In genomic region chr19:53256991-53257594, GRCm38 (mm10) we compare ENCODE assay signal across 12 mouse cellular contexts. TPM values are rescaled to one million over a fixed set of nuclear protein-coding genes. Genes with fewer than 3 reads are reported as not detected.
DNase-seq lines count a peak whose midpoint lies in the region; ATAC-seq lines count a peak whose summit lies in the region.
"Had no signal": no experiment of that assay in that cellular context is flagged by ENCODE, and none has a peak within 500 bp of the region (broad histone marks: within the 10 kb centered on the region; RNA-seq: fewer than 3 reads in every experiment).

No protein-coding gene starts in this region.

- peaks cover 6% of the 10 kb centered on the region for H3K9me3 ChIP-seq in heart, embryonic 16.5 days (replicated peaks; ENCODE audit: control insufficient read depth, low read length)
- H3K9me3 ChIP-seq in hindbrain, embryonic 11.5 days (ENCODE audit: control insufficient read depth, low read length): no peaks in the 10 kb centered on the region
- H3K9me3 ChIP-seq: embryonic facial prominence, embryonic 15.5 days had no signal

- 37% methylated on average over 7 of the region's 7 CpGs for WGBS in heart, embryonic 16.5 days
- WGBS in hindbrain, embryonic 11.5 days: 87% methylated on average over 7 of the region's 7 CpGs

- no peaks in the 10 kb centered on the region for H3K27me3 ChIP-seq in heart, embryonic 16.5 days (ENCODE audit: control insufficient read depth, insufficient read depth, low read length)
- H3K27me3 ChIP-seq in hindbrain, embryonic 11.5 days (ENCODE audit: control insufficient read depth, insufficient read depth, low read length): no peaks in the 10 kb centered on the region
- H3K27me3 ChIP-seq: embryonic facial prominence, embryonic 15.5 days; Patski had no signal

- H3K4me3 ChIP-seq in heart, embryonic 16.5 days (ENCODE audit: low read length): no peak overlapping the region
- H3K4me3 ChIP-seq in hindbrain, embryonic 11.5 days (ENCODE audit: low read depth, low read length): no peak overlapping the region
- H3K4me3 ChIP-seq: embryonic facial prominence, embryonic 15.5 days had no signal

- H3K9ac ChIP-seq in heart, embryonic 16.5 days (ENCODE audit: low read length): no peak overlapping the region
- H3K9ac ChIP-seq in hindbrain, embryonic 11.5 days (ENCODE audit: low read depth, low read length): no peak overlapping the region
- H3K9ac ChIP-seq: embryonic facial prominence, embryonic 15.5 days had no signal

- H3K27ac ChIP-seq in heart, embryonic 16.5 days (ENCODE audit: low read length): peak overlapping the region; percentile 89
- H3K27ac ChIP-seq in hindbrain, embryonic 11.5 days (ENCODE audit: low read depth, low read length): no peak overlapping the region
- H3K27ac ChIP-seq: embryonic facial prominence, embryonic 15.5 days had no signal

- no peaks in the 10 kb centered on the region for H3K36me3 ChIP-seq in heart, embryonic 16.5 days (ENCODE audit: control insufficient read depth, insufficient read depth)
- no peaks in the 10 kb centered on the region for H3K36me3 ChIP-seq in hindbrain, embryonic 11.5 days (ENCODE audit: control insufficient read depth, insufficient read depth, low read length)
- H3K36me3 ChIP-seq: embryonic facial prominence, embryonic 15.5 days had no signal

- peak; percentile 30 to 32 for DNase-seq in cerebellum, postnatal 14 days
- DNase-seq in cerebellum, adult 9-11 months: no peak
- DNase-seq in c-Kit-negative CD71-positive TER-119-positive erythroid progenitor cells, embryonic 14.5 days (ENCODE audit: low read depth, low spot score): peak; percentile 76
- DNase-seq in layer of hippocampus, postnatal 25 days (ENCODE audit: extremely low spot score in 1 of 2, low spot score in 1 of 2): no peak
- DNase-seq in cerebellum, adult 18-20 months: no peak
- no peak for DNase-seq in hindbrain, embryonic 11.5 days (ENCODE audit: low spot score)
- DNase-seq: kidney, postnatal 25 days; lung, adult 2 months had no signal

- peaks cover 20% of the 10 kb centered on the region for H3K4me1 ChIP-seq in heart, embryonic 16.5 days (ENCODE audit: control insufficient read depth, insufficient read depth, low read length)
- 0 out of 2 replicates have a peak, but pooled peaks cover 2% of the 10 kb centered on the region for H3K4me1 ChIP-seq in hindbrain, embryonic 11.5 days (replicated peaks; ENCODE audit: control insufficient read depth, insufficient read depth, low read length)
- H3K4me1 ChIP-seq: embryonic facial prominence, embryonic 15.5 days had no signal

- peak; percentile 88 for ATAC-seq in heart, embryonic 16.5 days (replicated peaks; ENCODE audit: extremely low read depth, insufficient read depth, low FRiP score)
- ATAC-seq in megakaryocyte progenitor cell, adult 5-6 weeks (replicated peaks; ENCODE audit: poor library complexity): peak; percentile 57
- no peak for ATAC-seq in hindbrain, embryonic 11.5 days (ENCODE audit: low FRiP score)
- ATAC-seq: Patski had no signal

- 0 out of 2 replicates have a peak overlapping the region, but pooled peaks have one; percentile 1 for H3K4me2 ChIP-seq in heart, embryonic 16.5 days (ENCODE audit: low read depth, low read length)
- H3K4me2 ChIP-seq in hindbrain, embryonic 11.5 days (replicated peaks; ENCODE audit: low read depth, low read length): no peak overlapping the region
- H3K4me2 ChIP-seq: embryonic facial prominence, embryonic 15.5 days had no signal

RNA-seq across cellular contexts. Expression of gene Mxi1, which starts 53.2 kb away (rescaled TPM):
- 28.7 and 40.7 TPM in 2 replicates for polyA plus RNA-seq in heart, embryonic 16.5 days (2015; fragmentation: Nextera tagmentation; extraction: Ambion mirVana)
- 26.5 and 33.7 TPM in 2 replicates for total RNA-seq in megakaryocyte progenitor cell, adult 5-6 weeks (2015)
- total RNA-seq in megakaryocyte progenitor cell, adult 5-6 weeks (2017): 58.6 and 59.3 TPM in 2 replicates
- 10 to 100 TPM; 57.7 to 68.2 TPM for total RNA-seq in layer of hippocampus, postnatal 25 days (2021)
- polyA plus RNA-seq in hindbrain, embryonic 11.5 days (2014; fragmentation: Nextera tagmentation; extraction: Ambion mirVana): 59.6 and 73.7 TPM in 2 replicates

Comparison
In these comparisons a context has a peak if more than half of its experiments do, and no peak if none do; other contexts are left out.
1. DNase-seq: peak in cerebellum, postnatal 14 days (2 of 2) and c-Kit-negative CD71-positive TER-119-positive erythroid progenitor cells, embryonic 14.5 days (single experiment); none in cerebellum, adult 9-11 months (single experiment), layer of hippocampus, postnatal 25 days (0 of 2), cerebellum, adult 18-20 months (0 of 2) and hindbrain, embryonic 11.5 days (single experiment).